Mouse (Mus musculus): ENCODE measurements around the gene Efcab12.

DNA sequence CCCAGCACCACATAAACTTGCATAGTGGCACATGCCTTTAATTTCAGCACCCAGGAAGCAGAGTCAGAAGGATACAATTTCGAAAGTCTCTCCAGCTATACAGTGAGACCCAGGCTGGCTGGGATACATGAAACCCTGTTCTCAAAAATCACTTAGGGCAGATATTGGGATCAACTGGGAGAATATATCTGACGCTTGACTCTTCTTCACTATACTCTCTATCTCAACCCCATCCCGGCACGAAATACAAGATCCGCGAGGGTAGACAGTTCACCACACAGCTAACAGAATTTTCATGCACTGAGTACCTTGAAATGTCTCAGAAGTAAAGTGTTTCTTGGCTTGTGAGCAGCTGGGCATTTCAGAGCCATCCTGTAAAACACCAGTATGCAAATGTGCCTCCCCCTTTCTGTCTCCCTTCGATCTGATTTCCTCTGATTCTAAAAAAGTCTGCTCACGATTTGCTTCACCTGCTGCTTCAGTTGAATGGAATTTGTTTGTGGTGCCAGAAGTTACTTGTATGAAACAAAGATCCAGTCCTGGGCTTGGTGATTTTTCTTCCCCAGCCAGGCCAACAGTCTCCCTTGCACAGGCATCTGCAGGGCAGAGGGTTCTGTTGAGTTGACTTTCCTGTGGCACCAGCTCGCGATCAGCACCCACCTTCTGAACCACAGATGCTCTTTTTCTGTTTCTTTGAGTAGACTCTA lies 10.5 kb upstream of the Efcab12 start:
- TF ChIP-seq MYC (IDR thresholded peaks at IDR 0.05; ENCODE audit: low read depth, low read length) = no peak
- TF ChIP-seq EP300 (IDR thresholded peaks at IDR 0.05; ENCODE audit: low read depth in 1 of 2, low read length in 2 of 2) = no peak
- no peak for TF ChIP-seq MAFK (IDR thresholded peaks at IDR 0.05; ENCODE audit: borderline replicate concordance, low read depth, low read length)
- TF ChIP-seq CHD1 (IDR thresholded peaks at IDR 0.05; ENCODE audit: low read depth, low read length) = no peak

All from MEL (cell line).